Mouse (Mus musculus) colon, adult 2 months (tissue): ENCODE data around the gene Slc22a30. TPM values are rescaled to one million over a fixed set of nuclear protein-coding genes. Genes with fewer than 3 reads are reported as not detected.

Source experiments
- polyA plus RNA-seq: library from polyadenylated mRNA; depleted of rRNA; stranded (reverse); fragments of >200 nt; gene quantifications from 2 replicates; pipeline ENCODE4 v1.2.3, GENCODE M21; 2012; rRNA removed

Slc22a30 gene
- polyA plus RNA-seq = not detected in 2 replicates

GRCm38 (mm10) chr19:8405011-8405410 lies at the start of gene Slc22a30:
Gene Slc22a30, minus strand, starts transcription at chr19:8405111.

Other genes with a start within 250 kb of the Slc22a30 start
- not detected in 2 replicates for gene Slc22a29, start 186.2 kb downstream of the Slc22a30 start, polyA plus RNA-seq
- not detected in 2 replicates for gene Slc22a8, start 186.1 kb upstream of the Slc22a30 start, polyA plus RNA-seq
- gene Slc22a6, start 212.9 kb upstream of the Slc22a30 start, polyA plus RNA-seq = not detected in 2 replicates